Mouse (Mus musculus) MEL (cell line): ENCODE results near the gene Map4k1.

Source experiments
- CTCF ChIP-seq, 3 experiments: IDR thresholded peaks in 2 of 3; conservative IDR thresholded peaks in 1 of 3; 2 replicates each; pipeline ENCODE4 v1.5.1; 2011 to 2012; ENCODE audit warnings: low read length in 3 of 3, low read depth in 2 of 3, mild to moderate bottlenecking in 2 of 3, improper control_type of control experiment in 1 of 3, inconsistent platforms in 1 of 3, mixed read lengths in 1 of 3, moderate library complexity in 1 of 3; ENCODE audit not compliant: control insufficient read depth in 1 of 3, insufficient read depth in 1 of 3, poor library complexity in 1 of 3, severe bottlenecking in 1 of 3
- E2F4 ChIP-seq: IDR thresholded peaks from 2 replicates; pipeline ENCODE4 v1.6.1; 2011; ENCODE audit warnings: low read depth, low read length, improper control_type of control experiment, borderline replicate concordance
- GABPA ChIP-seq: IDR thresholded peaks from 2 replicates; pipeline ENCODE4 v1.6.1; 2012; ENCODE audit warnings: low read depth, mild to moderate bottlenecking, inconsistent platforms, low read length, improper control_type of control experiment, moderate library complexity
- GATA1 ChIP-seq: IDR thresholded peaks from 2 replicates; pipeline ENCODE4 v1.6.1; 2011; ENCODE audit warnings: low read depth, low read length, improper control_type of control experiment
- MAFK ChIP-seq: IDR thresholded peaks from 2 replicates; pipeline ENCODE4 v1.6.1; 2011; ENCODE audit warnings: low read depth, mild to moderate bottlenecking, low read length, improper control_type of control experiment, borderline replicate concordance
- MAX ChIP-seq: IDR thresholded peaks from 2 replicates; pipeline ENCODE4 v1.6.1; 2011; ENCODE audit warnings: low read length, improper control_type of control experiment
- NELFE ChIP-seq: IDR thresholded peaks from 2 replicates; pipeline ENCODE4 v1.6.1; 2011; ENCODE audit warnings: low read depth, low read length, improper control_type of control experiment
- POLR2A ChIP-seq, 2 experiments: IDR thresholded peaks; 2 replicates each; pipeline ENCODE4 v1.6.1; 2011 to 2012; ENCODE audit warnings: low read length in 2 of 2, mild to moderate bottlenecking in 2 of 2, control low read depth in 1 of 2, improper control_type of control experiment in 1 of 2, low read depth in 1 of 2, moderate library complexity in 1 of 2; ENCODE audit not compliant: control insufficient read depth in 1 of 2, insufficient read depth in 1 of 2, poor library complexity in 1 of 2
- POLR2AphosphoS2 ChIP-seq: IDR thresholded peaks from 2 replicates; pipeline ENCODE4 v1.6.1; 2011; ENCODE audit warnings: low read length, improper control_type of control experiment
- POLR2AphosphoS5 ChIP-seq: IDR thresholded peaks from 2 replicates; pipeline ENCODE4 v1.6.1; 2012; ENCODE audit warnings: low read depth, borderline replicate concordance, mild to moderate bottlenecking, inconsistent platforms, low read length, moderate library complexity, mixed read lengths
- TAL1 ChIP-seq: IDR thresholded peaks from 2 replicates; pipeline ENCODE4 v1.6.1; 2012; ENCODE audit warnings: mild to moderate bottlenecking, inconsistent platforms, low read length, moderate library complexity, mixed read lengths
- TBP ChIP-seq: IDR thresholded peaks from 2 replicates; pipeline ENCODE4 v1.8.0; 2011; ENCODE audit warnings: low read depth, low read length, improper control_type of control experiment
- TCF12 ChIP-seq: IDR thresholded peaks from 2 replicates; pipeline ENCODE4 v1.6.1; 2014; ENCODE audit warnings: low read depth, mild to moderate bottlenecking, inconsistent platforms, low read length, improper control_type of control experiment, moderate library complexity

DNA sequence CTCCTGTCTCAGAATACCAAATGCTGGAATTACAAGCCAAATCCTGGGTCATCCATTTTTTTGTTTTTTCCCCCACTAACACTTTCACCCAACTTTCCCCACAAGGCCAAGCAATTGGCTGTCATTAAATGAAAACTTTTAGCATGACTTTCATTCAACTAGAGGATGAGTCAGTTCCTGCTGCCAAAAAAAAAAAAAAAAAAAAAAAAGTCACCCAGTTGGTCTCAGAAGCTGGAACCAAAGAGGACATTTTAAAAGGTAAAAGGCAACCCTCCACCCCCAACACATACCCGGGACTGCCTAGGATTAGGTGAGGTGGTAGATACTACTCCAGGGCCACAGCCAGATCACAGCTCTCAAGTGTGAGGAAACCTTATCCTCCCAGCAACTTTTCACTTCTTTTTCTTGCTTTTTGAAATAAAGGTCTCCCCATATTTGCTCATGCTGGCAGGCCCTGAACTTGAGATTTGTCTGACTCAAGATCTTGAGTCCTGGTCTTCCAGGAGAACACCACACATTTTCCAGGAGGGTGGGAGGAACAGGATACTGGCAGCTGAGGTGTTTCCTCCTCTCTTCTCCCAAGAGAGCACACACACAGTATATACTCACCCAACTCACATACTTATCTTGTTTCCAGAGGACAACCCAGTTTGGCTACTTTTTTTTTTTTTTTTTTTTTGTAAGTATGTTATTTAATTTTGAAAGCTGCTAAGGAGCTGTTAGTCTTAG, 23.7 kb upstream of the Map4k1 start:
- TF ChIP-seq TBP, result no peak
- TF ChIP-seq TCF12, result no peak
- no peak for TF ChIP-seq CTCF (IDR thresholded peaks at IDR 0.05 in 2 of 3, conservative IDR thresholded peaks at IDR 0.05 in 1 of 3; ENCODE audit: control insufficient read depth in 1 of 3, insufficient read depth in 1 of 3, low read depth in 2 of 3, low read length in 3 of 3, poor library complexity in 1 of 3, severe bottlenecking in 1 of 3)
- no peak for TF ChIP-seq POLR2AphosphoS2
- TF ChIP-seq E2F4, result no peak
- no peak for TF ChIP-seq POLR2AphosphoS5
- TF ChIP-seq NELFE, result no peak
- TF ChIP-seq POLR2A (IDR thresholded peaks at IDR 0.05; ENCODE audit: control insufficient read depth in 1 of 2, insufficient read depth in 1 of 2, low read depth in 1 of 2, low read length in 2 of 2, poor library complexity in 1 of 2), result no peak
- no peak for TF ChIP-seq MAX
- TF ChIP-seq GABPA, result no peak
- no peak for TF ChIP-seq MAFK
- TF ChIP-seq GATA1, result no peak
- TF ChIP-seq TAL1, result no peak
